Mouse (Mus musculus): ENCODE results near the gene Bag5. TPM values are rescaled to one million over a fixed set of nuclear protein-coding genes. Genes with fewer than 3 reads are reported as not detected.

Gene Bag5
- 10 to 100 TPM; 46.7 to 54.1 TPM for total RNA-seq (2021)

DNA sequence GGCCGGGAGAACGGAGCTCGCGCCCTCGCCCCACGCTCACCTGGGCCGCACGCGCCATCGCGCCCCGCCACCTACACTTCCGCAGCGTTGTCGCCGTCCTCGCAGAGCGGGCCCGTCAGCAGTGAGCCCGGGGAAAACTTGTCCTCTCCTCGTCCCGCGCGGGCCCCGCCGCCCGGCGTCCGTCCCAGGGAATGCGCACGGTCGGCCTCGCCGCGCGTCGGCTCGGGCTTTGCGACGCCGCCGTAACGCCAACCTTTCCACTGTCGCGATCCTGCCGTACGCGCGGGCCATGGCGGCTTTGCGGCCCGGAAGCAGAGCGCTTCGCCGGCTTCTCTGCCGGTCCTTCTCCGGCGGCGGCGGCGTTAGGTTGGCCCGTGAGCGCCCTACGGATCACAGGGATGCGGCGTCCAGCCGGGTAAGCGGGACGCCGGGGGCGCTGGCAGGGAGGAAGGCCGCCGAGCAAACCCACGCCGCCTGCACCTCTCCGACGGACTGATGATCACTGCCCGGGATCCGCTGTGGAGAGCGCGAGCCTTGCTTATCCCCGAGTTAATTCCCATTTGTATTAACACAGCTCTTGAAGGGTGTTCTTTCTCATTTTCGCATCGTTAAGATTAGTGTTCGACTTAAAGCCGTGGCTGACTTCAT, at the start of gene Bag5, which contains the start of gene Apopt1:
TSS of gene Bag5 (minus strand) at position 254 of the 648 bp plus-strand sequence.
TSS of gene Apopt1 (plus strand) at position 258 of the 648 bp plus-strand sequence.
- DNase-seq (ENCODE audit: extremely low spot score in 1 of 2, low spot score in 1 of 2) = peak; percentile 81 to 85

GRCm38 (mm10) chr12:111760306-111760908, 47.4 kb upstream of the Bag5 start:
- DNase-seq (ENCODE audit: extremely low spot score in 1 of 2, low spot score in 1 of 2) = no peak

- peak in 1 of 2 experiments; percentile 21 for DNase-seq (ENCODE audit: extremely low spot score in 1 of 2, low spot score in 1 of 2)
These were observed 46.4 kb upstream of the Bag5 start for GRCm38 (mm10) chr12:111759176-111760061.

GRCm38 (mm10) chr12:111758381-111759175, 45.5 kb upstream of the Bag5 start, which contains the start of gene Klc1:
Gene Klc1 (plus strand): TSS chr12:111758849.
- DNase-seq (ENCODE audit: extremely low spot score in 1 of 2, low spot score in 1 of 2) = peak; percentile 83

GRCm38 (mm10) chr12:111757561-111758325, 44.7 kb upstream of the Bag5 start:
- no peak for DNase-seq (ENCODE audit: extremely low spot score in 1 of 2, low spot score in 1 of 2)

GRCm38 (mm10) chr12:111756698-111757082, 43.6 kb upstream of the Bag5 start:
- DNase-seq (ENCODE audit: extremely low spot score in 1 of 2, low spot score in 1 of 2) = no peak

GRCm38 (mm10) chr12:111756082-111756697, 43.1 kb upstream of the Bag5 start:
- DNase-seq (ENCODE audit: extremely low spot score in 1 of 2, low spot score in 1 of 2) = no peak

DNA sequence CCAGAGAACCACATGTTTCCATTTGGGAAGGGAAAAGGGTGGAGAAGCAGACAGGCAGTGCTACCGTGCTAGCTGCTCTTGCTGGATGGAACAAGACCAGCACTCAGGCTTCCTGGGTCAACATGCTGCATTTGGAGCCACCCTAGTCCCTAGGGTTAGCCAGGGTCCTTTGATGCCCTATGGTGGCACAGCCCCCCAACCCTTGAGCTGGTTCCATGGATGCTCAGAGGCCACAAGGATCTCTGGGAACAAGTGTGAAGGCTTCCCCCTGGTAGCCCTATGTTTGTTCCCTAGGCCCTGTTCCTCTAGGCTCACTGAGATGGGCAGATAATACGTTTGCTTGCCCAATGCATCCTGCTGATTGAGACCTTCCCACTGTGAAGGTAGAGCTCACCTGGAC, 42.2 kb upstream of the Bag5 start:
- DNase-seq (ENCODE audit: extremely low spot score in 1 of 2, low spot score in 1 of 2) = no peak

DNA sequence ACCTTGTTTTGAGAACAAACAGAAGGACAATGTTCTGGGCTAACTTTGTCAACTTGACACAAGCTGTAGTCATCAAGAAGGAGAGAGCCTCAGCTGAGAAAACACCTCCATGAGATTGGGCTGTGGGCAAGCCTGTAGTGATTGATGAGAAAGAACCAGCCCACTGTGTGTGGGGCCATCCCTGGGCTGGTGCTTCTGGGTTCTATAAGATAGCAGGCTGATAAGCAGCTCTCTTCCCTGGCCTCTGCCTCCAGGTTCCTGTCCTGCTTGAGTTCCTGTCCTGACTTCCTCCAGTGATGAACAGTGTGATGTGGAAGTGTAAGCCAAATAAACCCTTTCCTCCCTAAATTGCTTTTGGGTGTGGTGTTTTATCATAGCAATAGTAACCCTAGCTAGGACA, 41.7 kb upstream of the Bag5 start:
- DNase-seq (ENCODE audit: extremely low spot score in 1 of 2, low spot score in 1 of 2) = no peak

- no peak for DNase-seq (ENCODE audit: extremely low spot score in 1 of 2, low spot score in 1 of 2)
These were observed 40.3 kb upstream of the Bag5 start for GRCm38 (mm10) chr12:111753347-111753746.

DNA sequence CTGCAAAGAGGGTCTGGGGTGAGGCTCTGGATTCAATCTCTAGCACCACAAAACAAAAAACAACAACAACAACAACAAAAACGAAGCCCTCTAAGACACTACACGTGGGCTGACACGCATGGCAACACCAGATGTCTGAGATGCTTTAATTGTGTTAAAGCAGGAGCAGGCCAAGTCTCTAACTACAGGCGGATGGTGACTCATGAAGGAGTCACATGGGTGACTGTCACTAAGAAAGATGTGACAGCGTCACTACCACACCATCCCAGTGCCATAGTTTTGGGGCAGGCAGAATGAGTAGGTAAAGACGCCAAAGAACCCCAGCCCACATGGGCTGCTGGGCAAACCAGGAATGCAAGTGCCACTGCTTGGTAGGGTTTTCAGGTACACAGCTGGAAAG, 39.4 kb upstream of the Bag5 start:
- DNase-seq (ENCODE audit: extremely low spot score in 1 of 2, low spot score in 1 of 2) = no peak

- no peak for DNase-seq (ENCODE audit: extremely low spot score in 1 of 2, low spot score in 1 of 2)
These were observed 37.7 kb upstream of the Bag5 start for GRCm38 (mm10) chr12:111750739-111751138.

- DNase-seq (ENCODE audit: extremely low spot score in 1 of 2, low spot score in 1 of 2) = no peak
These were observed 34.4 kb upstream of the Bag5 start for GRCm38 (mm10) chr12:111747421-111747820.

- no peak for DNase-seq (ENCODE audit: extremely low spot score in 1 of 2, low spot score in 1 of 2)
These were observed 33.0 kb upstream of the Bag5 start for GRCm38 (mm10) chr12:111746091-111746490.

DNA sequence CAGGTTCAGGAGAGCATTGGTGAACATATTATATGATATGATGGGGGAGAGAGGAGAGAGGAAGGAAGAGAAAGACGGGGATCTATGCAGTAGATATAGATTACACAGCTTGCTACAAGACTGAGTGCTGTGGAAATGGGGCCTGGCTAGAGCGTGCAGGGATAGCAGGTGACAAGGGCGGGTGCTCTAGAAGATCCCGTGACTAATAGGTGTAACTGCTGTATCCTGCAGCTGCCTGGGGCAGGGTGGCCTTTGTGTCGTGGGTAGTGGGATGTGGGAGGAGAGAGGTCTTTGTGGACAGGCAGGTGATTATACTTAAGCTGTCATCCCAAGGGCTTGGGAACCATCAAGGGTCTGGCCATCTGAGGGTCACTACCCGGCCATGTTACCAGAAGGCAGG, 32.2 kb upstream of the Bag5 start:
- no peak for DNase-seq (ENCODE audit: extremely low spot score in 1 of 2, low spot score in 1 of 2)

DNA sequence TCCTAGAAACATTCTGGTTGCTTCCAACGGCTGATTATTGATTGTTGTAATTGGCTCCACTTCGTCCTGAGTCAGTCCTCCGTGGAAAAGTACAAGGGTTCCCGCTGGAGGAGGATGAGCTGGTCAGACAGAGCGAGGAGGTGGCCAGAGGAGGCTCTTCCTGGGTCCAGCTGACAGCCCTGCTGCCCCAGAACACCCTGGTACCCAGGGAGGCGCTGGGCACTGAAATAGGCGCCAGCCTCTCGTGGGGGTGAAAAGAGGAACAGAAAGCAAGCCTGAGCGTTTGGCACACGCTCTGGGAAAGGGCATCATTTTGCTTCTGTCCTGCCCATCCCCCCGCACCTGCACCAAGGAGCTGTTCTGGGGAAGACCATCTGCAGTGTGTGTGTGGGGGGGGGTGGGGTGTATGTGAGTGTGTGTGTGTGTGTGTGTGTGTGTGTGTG, 30.9 kb upstream of the Bag5 start:
- DNase-seq (ENCODE audit: extremely low spot score in 1 of 2, low spot score in 1 of 2) = no peak

DNA sequence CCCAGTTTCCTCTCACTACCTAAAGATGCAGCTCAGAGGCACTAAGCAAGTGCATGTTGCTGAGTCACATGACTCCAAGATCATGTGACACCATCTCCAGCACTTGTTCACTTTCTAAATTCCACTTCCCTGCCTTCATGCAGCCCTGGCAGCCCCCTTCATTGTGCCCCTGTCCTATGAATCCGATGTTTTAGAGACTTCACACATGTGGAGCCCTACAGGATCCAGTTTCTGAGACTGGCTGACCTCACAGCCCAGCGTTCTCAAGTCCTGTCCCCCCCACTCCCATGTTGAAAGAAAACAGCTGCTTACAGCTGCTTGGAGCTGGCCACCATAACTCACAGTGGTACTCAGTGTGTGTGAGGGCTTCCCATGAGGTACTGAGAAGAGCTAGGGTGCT, 30.4 kb upstream of the Bag5 start:
- no peak for DNase-seq (ENCODE audit: extremely low spot score in 1 of 2, low spot score in 1 of 2)

DNA sequence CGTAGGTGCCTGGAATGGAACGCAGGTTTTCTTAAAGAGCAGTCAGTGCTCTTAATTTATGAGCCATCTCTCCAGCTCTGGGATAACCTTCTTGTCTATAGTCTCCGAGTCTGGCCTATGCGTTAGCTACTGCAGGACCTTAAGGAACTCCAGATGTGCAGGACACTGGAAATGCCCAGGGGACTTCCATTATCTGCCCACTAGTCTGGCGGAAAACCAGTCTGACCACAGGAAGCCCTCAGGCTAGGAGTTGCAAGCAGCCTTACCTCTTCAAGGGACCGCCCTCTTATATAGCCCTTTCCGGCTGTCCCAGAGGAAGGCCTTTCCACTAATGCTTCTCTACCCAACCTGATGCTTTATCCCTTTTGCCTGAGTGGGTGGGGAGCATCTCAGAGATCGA, 28.3 kb upstream of the Bag5 start:
- no peak for DNase-seq (ENCODE audit: extremely low spot score in 1 of 2, low spot score in 1 of 2)

- peak in 1 of 2 experiments; percentile 77 for DNase-seq (ENCODE audit: extremely low spot score in 1 of 2, low spot score in 1 of 2)
These were observed 25.7 kb upstream of the Bag5 start for GRCm38 (mm10) chr12:111738754-111739153.
